Mouse (Mus musculus) kidney, postnatal 0 days (tissue): ENCODE data around the gene Scml4. TPM values are rescaled to one million over a fixed set of nuclear protein-coding genes. Genes with fewer than 3 reads are reported as not detected.

ENCODE experiments used
- ATAC-seq: fragments of 200-750 bp; cut with Nextera tagmentation; replicated peaks from 2 replicates; pipeline ENCODE4 v1.8.0; 2017; ENCODE audit warnings: low read depth, moderate number of reproducible peaks, moderate TSS enrichment, moderate library complexity; ENCODE audit not compliant: low FRiP score
- DNase-seq: peaks from one replicate; pipeline ENCODE4 v3.0.0-alpha.2; 2016; ENCODE audit warnings: low spot score
- H3K27ac ChIP-seq: fragments of 300-500 bp; sonication (generic); 2 replicates; pipeline ENCODE4 v1.5.1; 2014; ENCODE audit warnings: mild to moderate bottlenecking
- H3K27me3 ChIP-seq: fragments of 300-500 bp; sonication (generic); 2 replicates; pipeline ENCODE4 v1.6.1; 2014; ENCODE audit warnings: low read length, mixed read lengths; ENCODE audit not compliant: insufficient read depth
- H3K36me3 ChIP-seq: fragments of 300-500 bp; sonication (generic); 2 replicates; pipeline ENCODE4 v1.6.1; 2014; ENCODE audit warnings: low read length, mixed read lengths; ENCODE audit not compliant: insufficient read depth
- H3K4me1 ChIP-seq: fragments of 300-500 bp; sonication (generic); replicated peaks from 2 replicates; pipeline ENCODE4 v1.6.1; 2014; ENCODE audit warnings: antibody characterized with exemption, low read length, mixed read lengths; ENCODE audit not compliant: insufficient read depth
- H3K4me2 ChIP-seq: fragments of 300-500 bp; sonication (generic); 2 replicates; pipeline ENCODE4 v1.6.1; 2014; ENCODE audit warnings: mild to moderate bottlenecking, low read length, moderate library complexity, mixed read lengths
- H3K4me3 ChIP-seq: fragments of 300-500 bp; sonication (generic); replicated peaks from 2 replicates; pipeline ENCODE4 v1.5.1; 2014; ENCODE audit warnings: low read depth, low read length
- H3K9ac ChIP-seq: fragments of 300-500 bp; sonication (generic); 2 replicates; pipeline ENCODE4 v1.6.1; 2014; ENCODE audit warnings: low read depth, low read length
- H3K9me3 ChIP-seq: fragments of 300-500 bp; sonication (generic); replicated peaks from 2 replicates; pipeline ENCODE4 v1.6.1; 2016; ENCODE audit warnings: low read length, inconsistent platforms, mixed read lengths
- CTCF ChIP-seq: IDR thresholded peaks from 2 replicates; pipeline ENCODE4 v1.5.1; 2016; ENCODE audit warnings: antibody characterized with exemption, low read depth, mild to moderate bottlenecking, moderate library complexity
- WGBS: fragments of 180-500 bp; shearing (Covaris S2); extraction: QIAGEN DNeasy Blood & Tissue Kit; methylation state at CpG from one replicate; pipeline ENCODE4 v1.1.7; 2014; 5-methylcytosine and 5-hydroxymethylcytosine counted together
- polyA plus RNA-seq: library from polyadenylated mRNA; unstranded; fragments of >200 nt; fragmentation: Nextera tagmentation; extraction: Ambion mirVana; gene quantifications from 2 replicates; pipeline ENCODE4 v1.2.1, GENCODE M21; 2015

The Scml4 gene
- polyA plus RNA-seq, 1 experiment from 2014 or later: 2.0 TPM

DNA sequence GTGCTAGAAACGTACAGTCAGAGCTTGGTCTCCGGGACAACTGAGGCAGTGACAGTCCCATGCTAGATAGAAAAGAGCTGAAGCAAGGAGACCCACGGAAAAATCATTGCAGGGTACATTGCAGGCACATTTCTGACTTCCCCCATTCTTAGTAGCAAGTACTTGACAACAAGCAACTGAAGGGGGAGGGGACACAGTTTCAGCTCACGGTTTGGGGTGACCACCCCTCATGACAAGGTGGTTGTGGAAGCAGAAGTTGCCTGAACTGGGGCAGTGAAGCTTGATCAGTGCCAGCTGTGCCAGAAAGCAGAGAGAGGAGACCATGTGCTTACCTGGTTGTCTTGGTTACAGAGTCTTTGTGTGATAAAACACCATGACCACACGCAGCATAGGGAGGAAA lies 93.4 kb downstream of the Scml4 start:
- H3K27me3 ChIP-seq: no peaks in the 10 kb centered on the region
- 68% methylated on average over 5 of the region's 5 CpGs for WGBS

DNA sequence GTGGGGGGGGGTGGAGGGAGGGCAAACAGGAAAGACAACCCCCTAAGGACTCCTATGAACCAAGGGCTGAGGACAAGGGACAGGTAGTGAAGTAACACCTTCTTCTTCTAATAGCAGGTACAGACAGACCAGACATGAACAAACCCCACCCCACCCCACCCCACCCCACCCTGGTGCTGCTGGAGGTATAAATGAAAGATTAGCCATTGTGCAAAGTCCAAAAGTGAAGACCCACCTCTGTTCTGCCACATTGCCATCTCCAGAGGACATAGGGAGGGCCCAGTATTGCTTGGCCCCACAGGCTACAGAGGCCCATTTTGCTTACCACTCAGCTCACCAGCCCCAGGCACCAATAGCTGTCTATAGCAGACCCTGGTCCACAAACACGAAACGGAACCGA lies 95.0 kb downstream of the Scml4 start:
- DNase-seq: no peak
- Histone ChIP-seq H3K36me3 (no peaks in the 10 kb centered on the region), H3K4me1 (0 out of 2 replicates have a peak, but pooled peaks cover 9% of the 10 kb centered on the region), H3K27me3 (no peaks in the 10 kb centered on the region), H3K9me3 (no peaks in the 10 kb centered on the region), H3K27ac (no peak overlapping the region), H3K4me2 (no peak overlapping the region), H3K9ac (no peak overlapping the region), H3K4me3 (no peak overlapping the region)
- no peak for ATAC-seq
- TF ChIP-seq CTCF: no peak
- WGBS: 88% methylated on average over 3 of the region's 3 CpGs

More for the DNA sequence above, 93.4 kb downstream of the Scml4 start:
- Histone ChIP-seq H3K4me1 (0 out of 2 replicates have a peak, but pooled peaks cover 7% of the 10 kb centered on the region), H3K4me3 (no peak overlapping the region), H3K4me2 (no peak overlapping the region), H3K9ac (no peak overlapping the region), H3K27ac (no peak overlapping the region), H3K9me3 (no peaks in the 10 kb centered on the region), H3K36me3 (no peaks in the 10 kb centered on the region)
- TF ChIP-seq CTCF: no peak
- ATAC-seq: no peak
- no peak for DNase-seq

DNA sequence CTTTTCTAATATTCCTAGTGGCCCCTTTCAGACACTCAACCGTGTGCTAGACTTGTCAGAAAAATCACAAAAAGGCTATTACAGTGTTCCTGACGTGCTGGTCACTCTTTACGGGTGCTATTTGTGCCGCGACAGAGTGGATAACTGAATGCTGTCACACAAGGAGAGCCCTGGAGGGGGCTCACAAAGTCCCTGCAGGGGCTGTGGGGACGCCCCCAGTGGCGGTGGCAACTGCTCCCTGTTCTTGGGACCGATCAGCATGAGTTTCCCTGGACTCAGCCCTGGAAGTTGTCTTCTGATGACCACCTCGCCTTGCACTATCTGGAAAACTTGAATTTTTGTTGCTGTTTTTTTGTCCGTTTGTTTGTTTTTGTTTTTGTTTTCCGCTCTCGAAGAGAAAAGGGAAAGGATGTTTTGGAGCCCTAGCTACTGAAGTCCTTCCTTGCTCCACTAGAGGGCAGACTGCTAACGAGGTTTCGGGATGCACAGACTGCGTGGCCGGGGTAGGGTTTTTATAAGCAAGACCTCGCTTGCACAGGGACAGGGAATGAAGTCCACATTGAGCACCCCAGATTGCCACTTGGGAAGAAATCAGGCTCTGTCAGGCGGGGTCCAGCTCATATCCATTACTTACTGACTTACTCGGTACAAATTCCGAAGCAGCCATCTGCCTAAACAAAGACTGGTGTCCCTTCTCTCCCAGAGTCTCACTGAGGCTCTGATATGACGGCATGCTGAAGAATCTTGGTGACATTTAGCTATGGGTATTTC lies 97.9 kb downstream of the Scml4 start:
- H3K36me3 ChIP-seq: no peaks in the 10 kb centered on the region
- H3K4me1 ChIP-seq: 0 out of 2 replicates have a peak, but pooled peaks cover 2% of the 10 kb centered on the region
- peak; percentile 93 for DNase-seq
- H3K27me3 ChIP-seq: no peaks in the 10 kb centered on the region
- no peaks in the 10 kb centered on the region for H3K9me3 ChIP-seq
- WGBS: 5% methylated on average over 21 of the region's 21 CpGs
- peak overlapping the region; percentile 62 for H3K27ac ChIP-seq
- H3K9ac ChIP-seq: peak overlapping the region; percentile 42
- ATAC-seq: peak; percentile 56
- peak overlapping the region; percentile 59 for H3K4me2 ChIP-seq
- TF ChIP-seq CTCF: peak; percentile 88
- peak overlapping the region; percentile 33 for H3K4me3 ChIP-seq

DNA sequence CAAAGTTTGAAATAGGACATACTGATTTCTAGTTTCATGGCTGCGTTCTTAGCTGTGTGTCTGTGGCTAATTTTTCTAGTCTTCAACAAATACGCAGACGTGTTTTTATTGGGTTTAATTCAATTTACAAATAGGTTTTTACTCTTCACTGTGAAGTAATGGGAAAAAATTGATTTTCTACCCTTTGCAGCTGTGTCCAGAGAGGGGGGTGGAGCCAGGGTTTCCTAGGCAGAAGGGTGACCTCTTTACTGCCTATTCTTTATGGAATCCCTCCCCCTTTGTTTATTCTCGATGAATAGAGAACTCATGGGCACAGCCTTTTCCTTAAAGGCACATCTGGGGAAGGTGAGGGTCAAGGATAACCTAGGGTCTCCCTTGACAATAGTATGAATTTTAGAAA lies 98.5 kb downstream of the Scml4 start:
- H3K36me3 ChIP-seq: no peaks in the 10 kb centered on the region
- no peak; the same call in 1 of the 2 replicates for ATAC-seq
- H3K27ac ChIP-seq: no peak overlapping the region
- H3K9me3 ChIP-seq: no peaks in the 10 kb centered on the region
- H3K4me2 ChIP-seq: peak overlapping the region; percentile 59; the same call in 1 of the 2 replicates
- H3K4me1 ChIP-seq: 0 out of 2 replicates have a peak, but pooled peaks cover 2% of the 10 kb centered on the region
- DNase-seq: no peak
- no peak overlapping the region for H3K9ac ChIP-seq
- H3K4me3 ChIP-seq: no peak overlapping the region
- no peak for TF ChIP-seq CTCF
- no peaks in the 10 kb centered on the region for H3K27me3 ChIP-seq
- WGBS: 46% methylated on average over 4 of the region's 4 CpGs

DNA sequence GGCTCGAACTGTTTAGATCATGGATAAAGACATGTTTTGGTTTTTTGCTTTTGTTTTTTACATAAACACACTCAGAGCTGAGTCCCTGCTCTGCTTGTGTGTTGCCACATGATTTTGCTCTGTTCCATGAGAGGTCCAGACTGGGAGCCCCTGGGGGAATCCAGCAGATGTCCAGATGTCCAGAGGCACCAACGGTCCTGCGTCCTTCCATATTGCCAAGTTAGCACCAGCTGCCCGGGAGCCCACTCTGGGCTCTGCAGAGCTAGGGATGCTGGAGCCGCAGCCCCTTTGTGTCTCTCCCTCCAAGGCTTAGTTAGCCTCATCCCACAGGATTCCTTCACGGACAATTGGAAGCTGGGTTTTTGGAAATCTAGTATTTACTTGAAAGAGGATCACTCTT lies 101.6 kb downstream of the Scml4 start:
- Histone ChIP-seq H3K27ac (peak overlapping the region; percentile 80; the same call in 1 of the 2 replicates), H3K9me3 (no peaks in the 10 kb centered on the region), H3K4me1 (0 out of 2 replicates have a peak, but pooled peaks cover 2% of the 10 kb centered on the region), H3K36me3 (no peaks in the 10 kb centered on the region), H3K27me3 (no peaks in the 10 kb centered on the region), H3K4me3 (no peak overlapping the region), H3K4me2 (no peak overlapping the region), H3K9ac (no peak overlapping the region)
- TF ChIP-seq CTCF: no peak
- WGBS: 51% methylated on average over 6 of the region's 6 CpGs
- ATAC-seq: no peak
- DNase-seq: no peak

DNA sequence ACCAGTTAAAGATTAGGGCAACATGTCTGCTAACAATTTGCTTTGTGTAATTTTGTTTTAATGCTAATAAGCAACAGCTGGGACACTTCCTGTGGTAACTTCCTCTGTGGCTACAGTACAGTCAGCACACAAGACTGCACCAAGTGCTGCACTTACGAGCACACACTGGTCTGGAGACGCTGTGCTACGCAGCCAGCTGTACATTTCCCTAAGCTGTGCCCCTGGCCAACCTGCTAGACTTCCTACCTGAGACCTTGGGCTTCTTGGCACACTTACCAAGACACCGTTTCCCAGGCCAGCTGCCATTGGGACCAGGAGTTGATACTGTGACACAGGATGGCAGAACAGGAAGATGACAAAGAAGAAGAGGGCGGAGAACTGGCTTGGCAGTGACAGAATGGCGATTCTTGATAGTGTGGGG lies 102.0 kb downstream of the Scml4 start:
- Histone ChIP-seq H3K4me1 (0 out of 2 replicates have a peak, but pooled peaks cover 2% of the 10 kb centered on the region), H3K4me2 (no peak overlapping the region), H3K9me3 (no peaks in the 10 kb centered on the region), H3K4me3 (no peak overlapping the region), H3K36me3 (no peaks in the 10 kb centered on the region), H3K27me3 (no peaks in the 10 kb centered on the region), H3K9ac (no peak overlapping the region), H3K27ac (peak overlapping the region; percentile 80; the same call in 1 of the 2 replicates)
- DNase-seq (peak; percentile 88), ATAC-seq (0 out of 2 replicates have a peak, but pooled peaks have one; percentile 52)
- WGBS: 77% methylated on average over 6 of the region's 6 CpGs
- TF ChIP-seq CTCF: no peak
